Mouse (Mus musculus) stomach, embryonic 16.5 days (tissue): ENCODE data around the gene Ugt1a9. TPM values are rescaled to one million over a fixed set of nuclear protein-coding genes. Genes with fewer than 3 reads are reported as not detected.
"Not testable (repeated sequence)": the region's sequence is repeated elsewhere in the genome, so short reads cannot be mapped to it uniquely, and the experiment has no call there.

Experiments used
- ATAC-seq: fragments of 200-750 bp; cut with Nextera tagmentation; 2 replicates; pipeline ENCODE4 v1.8.0; 2017; ENCODE audit warnings: moderate number of reproducible peaks, moderate TSS enrichment; ENCODE audit not compliant: insufficient read depth, low FRiP score
- H3K27ac ChIP-seq: fragments of 300-500 bp; sonication (generic); 2 replicates; pipeline ENCODE4 v1.5.1; 2014; ENCODE audit warnings: low read length
- H3K27me3 ChIP-seq: fragments of 300-500 bp; sonication (generic); 2 replicates; pipeline ENCODE4 v1.6.1; 2014; ENCODE audit warnings: low read length, control low read depth, mixed read lengths; ENCODE audit not compliant: control insufficient read depth, insufficient read depth
- H3K36me3 ChIP-seq: fragments of 300-500 bp; sonication (generic); 2 replicates; pipeline ENCODE4 v1.6.1; 2014; ENCODE audit warnings: low read length; ENCODE audit not compliant: control insufficient read depth, insufficient read depth
- H3K4me1 ChIP-seq: fragments of 300-500 bp; sonication (generic); 2 replicates; pipeline ENCODE4 v1.6.1; 2014; ENCODE audit warnings: low read length, control low read depth, mixed read lengths; ENCODE audit not compliant: control insufficient read depth, insufficient read depth
- H3K4me2 ChIP-seq: fragments of 300-500 bp; sonication (generic); 2 replicates; pipeline ENCODE4 v1.6.1; 2014; ENCODE audit warnings: low read depth, low read length, mixed read lengths
- H3K4me3 ChIP-seq: fragments of 300-500 bp; sonication (generic); replicated peaks from 2 replicates; pipeline ENCODE4 v1.5.1; 2014; ENCODE audit warnings: mild to moderate bottlenecking, low read length
- H3K9ac ChIP-seq: fragments of 300-500 bp; sonication (generic); 2 replicates; pipeline ENCODE4 v1.6.1; 2014; ENCODE audit warnings: low read length
- H3K9me3 ChIP-seq: fragments of 300-500 bp; sonication (generic); replicated peaks from 2 replicates; pipeline ENCODE4 v1.6.1; 2016; ENCODE audit warnings: low read length, control low read depth; ENCODE audit not compliant: control insufficient read depth
- WGBS: fragments of 180-500 bp; shearing (Covaris S2); extraction: QIAGEN DNeasy Blood & Tissue Kit; methylation state at CpG from one replicate; pipeline ENCODE4 v1.1.7; 2014; 5-methylcytosine and 5-hydroxymethylcytosine counted together
- polyA plus RNA-seq: library from polyadenylated mRNA; unstranded; fragments of >200 nt; fragmentation: Nextera tagmentation; extraction: Ambion mirVana; gene quantifications from 2 replicates; pipeline ENCODE4 v1.2.1, GENCODE M21; 2015

Ugt1a9 gene
- polyA plus RNA-seq, 1 experiment from 2014 or later: 2.9 TPM

DNA sequence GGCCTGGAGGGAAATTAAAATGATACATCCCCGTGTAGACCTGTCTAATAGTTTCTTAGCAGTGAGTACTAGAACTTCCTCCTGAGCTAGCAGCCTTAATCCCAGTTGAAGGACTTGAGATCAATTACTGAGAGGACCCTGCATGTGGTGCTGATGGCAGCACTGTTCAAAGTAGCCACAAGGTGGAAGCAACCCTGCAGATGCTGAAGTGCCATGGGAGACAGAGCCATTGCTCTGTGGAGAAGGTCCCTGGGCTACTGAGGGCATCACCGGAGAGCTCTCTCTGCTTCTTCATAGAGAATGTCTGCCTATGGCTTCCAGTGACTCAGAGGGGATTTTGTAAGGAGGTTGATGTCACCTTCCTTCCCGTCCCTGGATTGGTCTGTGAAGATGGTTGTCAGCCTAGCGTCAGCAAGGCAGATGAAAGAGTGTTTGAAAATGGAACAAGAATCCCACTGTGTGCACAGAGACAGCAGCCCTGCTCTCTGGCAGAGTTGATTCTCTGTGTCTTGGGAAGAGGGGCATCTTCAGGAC lies 55.3 kb downstream of the Ugt1a9 start:
- not testable (repeated sequence) for H3K4me3 ChIP-seq, H3K27me3 ChIP-seq, H3K27ac ChIP-seq, H3K9ac ChIP-seq, H3K4me1 ChIP-seq, H3K4me2 ChIP-seq, H3K36me3 ChIP-seq, H3K9me3 ChIP-seq, ATAC-seq
- WGBS: 74% methylated on average over 4 of the region's 4 CpGs

DNA sequence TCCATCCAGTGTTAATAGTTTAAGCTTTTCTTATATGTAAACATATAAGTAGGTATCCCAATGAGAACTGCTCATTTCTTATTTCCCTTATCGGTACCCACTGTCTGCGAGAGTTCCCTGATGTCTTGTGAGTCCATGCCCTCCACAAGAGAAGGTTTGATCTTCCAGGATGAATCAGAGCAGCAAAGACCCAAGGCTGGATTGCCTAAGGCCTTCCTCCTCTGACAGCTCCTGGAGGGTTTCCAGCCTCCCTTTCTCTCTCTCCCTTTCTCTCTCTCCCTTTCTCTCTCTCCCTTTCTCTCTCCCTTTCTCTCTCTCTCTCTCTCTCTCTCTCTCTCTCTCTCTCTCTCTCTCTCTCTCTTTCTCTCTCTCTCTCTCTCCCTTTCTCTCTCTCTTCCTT lies 58.5 kb downstream of the Ugt1a9 start:
- ATAC-seq, H3K27me3 ChIP-seq, H3K4me2 ChIP-seq, H3K27ac ChIP-seq, H3K4me1 ChIP-seq, H3K4me3 ChIP-seq, H3K9me3 ChIP-seq, H3K9ac ChIP-seq, H3K36me3 ChIP-seq: not testable (repeated sequence)
- WGBS: 80% methylated on average over 2 of the region's 2 CpGs

DNA sequence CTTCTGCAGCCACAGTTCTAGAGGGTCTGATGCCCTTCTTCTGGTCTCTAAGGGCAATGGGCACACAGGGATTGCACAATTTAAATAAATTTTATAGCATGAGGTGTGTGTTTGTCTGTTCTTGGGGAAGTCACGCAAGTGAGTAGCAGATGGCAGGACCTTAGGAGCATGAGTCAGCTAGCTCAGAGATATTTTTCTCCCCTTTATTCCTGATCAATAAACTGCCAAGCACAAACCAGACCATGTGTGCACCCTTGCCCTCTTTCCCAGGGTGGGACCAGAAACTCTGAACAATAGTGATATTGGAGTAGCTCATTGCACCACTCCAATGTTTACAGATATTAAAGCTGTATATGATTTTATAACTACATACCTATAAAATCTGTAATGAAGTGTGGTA lies 59.6 kb downstream of the Ugt1a9 start:
- not testable (repeated sequence) for H3K4me3 ChIP-seq, H3K4me1 ChIP-seq, ATAC-seq, H3K27ac ChIP-seq, H3K36me3 ChIP-seq, H3K9ac ChIP-seq, H3K27me3 ChIP-seq, H3K9me3 ChIP-seq, H3K4me2 ChIP-seq
- WGBS: 58% methylated on average over 1 of the region's 1 CpGs

DNA sequence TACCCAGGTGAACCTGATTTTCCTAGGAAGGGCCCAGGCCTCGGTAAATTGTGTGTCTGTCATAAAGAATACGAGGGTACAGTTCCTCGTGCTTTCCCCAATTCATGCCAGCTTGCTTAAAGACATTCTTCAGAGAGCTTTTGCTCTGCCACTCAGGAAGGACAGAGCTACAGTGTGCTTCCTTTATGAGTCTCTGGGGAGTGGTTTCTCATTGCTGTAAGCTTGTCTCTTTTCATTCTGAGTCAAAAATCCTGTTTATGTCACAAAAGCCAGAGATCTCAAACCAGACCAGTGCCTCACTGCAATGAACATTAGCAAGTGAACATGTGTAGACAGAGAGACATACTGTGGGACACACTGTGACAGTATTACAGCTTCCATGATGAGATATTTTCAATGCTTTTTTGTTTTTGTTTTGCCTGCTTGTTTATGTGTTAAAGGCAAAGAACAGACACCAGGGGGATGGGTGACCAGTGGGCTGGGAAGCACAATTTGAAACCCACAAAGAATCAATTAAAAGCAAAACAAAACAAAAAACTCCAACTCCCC lies 63.4 kb downstream of the Ugt1a9 start:
- WGBS: 55% methylated on average over 3 of the region's 3 CpGs
- Histone ChIP-seq H3K9ac (no peak overlapping the region), H3K27me3 (no peaks in the 10 kb centered on the region), H3K4me1 (no peaks in the 10 kb centered on the region), H3K9me3 (no peaks in the 10 kb centered on the region), H3K36me3 (no peaks in the 10 kb centered on the region), H3K4me2 (no peak overlapping the region), H3K27ac (peak overlapping the region; percentile 73), H3K4me3 (no peak overlapping the region)
- ATAC-seq: peak; percentile 27; the same call in 1 of the 2 replicates

DNA sequence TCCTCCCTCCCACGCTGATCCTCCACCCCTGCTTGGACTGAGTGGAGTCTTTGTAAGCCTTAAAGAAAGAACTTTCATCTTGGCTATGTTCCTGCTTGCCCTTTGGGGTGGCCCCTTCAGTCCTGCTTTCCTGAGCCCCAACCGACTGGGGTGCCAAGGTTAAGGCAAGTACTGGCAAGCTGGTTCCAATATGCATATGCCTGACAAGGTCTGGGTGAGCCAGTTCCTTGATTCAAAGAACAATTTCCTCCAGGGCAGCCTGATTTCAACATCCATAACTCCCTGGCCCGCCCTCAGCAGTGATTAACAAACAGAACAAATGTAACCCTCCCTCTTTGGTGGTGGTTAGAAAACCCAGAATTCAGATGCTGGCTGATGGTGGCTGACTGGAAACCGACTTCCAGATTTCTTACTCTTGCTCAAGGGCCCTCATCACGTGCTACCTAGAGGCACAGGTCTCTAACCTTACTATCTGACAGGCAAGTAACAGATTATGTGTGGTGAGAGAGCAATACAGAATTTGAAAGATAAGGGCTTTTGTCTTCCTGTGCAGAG lies 63.9 kb downstream of the Ugt1a9 start, which contains the start of gene Ugt1a6a:
TSS of gene Ugt1a6a (plus strand) at position 353 of the 555 bp plus-strand sequence.
- peak within 1 kb of the TSS; percentile 4 for H3K4me3 ChIP-seq
- peak within 1 kb of the TSS; percentile 20; the same call in 1 of the 2 replicates for H3K4me2 ChIP-seq
- 26% methylated on average over 5 of the region's 5 CpGs for WGBS

DNA sequence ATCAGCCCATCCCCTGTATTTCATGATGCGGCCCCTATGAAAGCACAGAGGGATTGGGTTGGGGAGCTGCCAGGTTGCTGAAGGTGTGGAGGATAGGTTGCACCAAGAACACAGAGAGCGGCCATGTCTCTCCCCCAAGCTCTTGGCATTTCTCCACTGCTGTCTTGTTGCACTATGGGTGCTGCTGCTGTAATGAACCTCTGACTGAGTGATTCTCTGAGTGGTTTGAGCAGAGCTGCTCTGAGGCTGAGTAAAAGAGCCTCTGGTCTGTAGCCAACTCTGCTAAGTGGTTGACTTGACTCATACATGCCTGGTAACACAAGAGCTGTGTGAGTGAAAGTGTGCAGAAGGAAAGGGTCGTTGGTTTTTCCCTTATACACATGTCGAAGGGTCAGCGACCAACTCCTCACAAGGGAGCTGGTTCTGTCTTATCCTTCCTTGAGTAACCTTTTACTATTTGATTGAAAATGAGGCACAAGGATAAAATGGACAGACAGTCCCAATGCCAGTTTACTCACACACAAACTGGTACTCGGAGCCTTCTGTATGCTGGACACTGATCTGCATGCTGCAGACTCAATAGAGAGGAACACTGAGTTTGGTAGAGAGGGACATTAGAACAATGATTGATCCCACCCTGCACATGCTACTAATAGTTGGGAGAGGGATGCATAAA lies 64.8 kb downstream of the Ugt1a9 start:
- not testable (repeated sequence) for ATAC-seq
- peak overlapping the region; percentile 20; the same call in 1 of the 2 replicates for H3K4me2 ChIP-seq

More for the DNA sequence above, 63.9 kb downstream of the Ugt1a9 start, which contains the start of gene Ugt1a6a:
- peak; percentile 75 for ATAC-seq
- H3K36me3 ChIP-seq, H3K27me3 ChIP-seq, H3K4me1 ChIP-seq, H3K9me3 ChIP-seq, H3K9ac ChIP-seq: not testable (repeated sequence)
- H3K27ac ChIP-seq: peak within 1 kb of the TSS; percentile 73

DNA sequence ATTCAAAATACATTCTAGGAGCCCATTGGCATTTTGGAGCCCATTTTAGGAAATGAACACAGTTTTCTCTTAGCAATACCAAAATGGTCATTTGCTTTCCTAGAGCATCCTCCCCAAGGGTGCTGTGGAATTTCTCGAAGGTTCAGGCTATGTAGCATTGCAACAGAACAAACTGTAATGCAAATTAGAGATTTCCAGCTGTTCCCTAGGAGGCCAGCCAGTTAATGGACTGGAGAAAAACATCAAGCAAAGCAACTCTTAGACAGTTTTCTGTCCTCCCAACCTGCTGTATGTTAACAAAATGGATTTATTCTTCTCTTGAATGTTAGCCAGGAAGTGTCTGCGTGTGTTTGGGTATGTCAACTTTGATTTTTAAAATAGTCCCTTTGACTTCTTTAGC lies 66.0 kb downstream of the Ugt1a9 start:
- no peaks in the 10 kb centered on the region for H3K27me3 ChIP-seq
- WGBS: 54% methylated on average over 2 of the region's 2 CpGs
- H3K9me3 ChIP-seq: no peaks in the 10 kb centered on the region
- no peak overlapping the region for H3K4me2 ChIP-seq
- no peaks in the 10 kb centered on the region for H3K4me1 ChIP-seq
- H3K27ac ChIP-seq: no peak overlapping the region
- H3K36me3 ChIP-seq: no peaks in the 10 kb centered on the region
- H3K9ac ChIP-seq: no peak overlapping the region
- ATAC-seq: no peak
- H3K4me3 ChIP-seq: no peak overlapping the region

More for the DNA sequence above, 64.8 kb downstream of the Ugt1a9 start:
- H3K9ac ChIP-seq, H3K4me1 ChIP-seq, H3K9me3 ChIP-seq, H3K27ac ChIP-seq, H3K36me3 ChIP-seq, H3K27me3 ChIP-seq: not testable (repeated sequence)
- 73% methylated on average over 5 of the region's 6 CpGs for WGBS
- H3K4me3 ChIP-seq: peak overlapping the region; percentile 4

DNA sequence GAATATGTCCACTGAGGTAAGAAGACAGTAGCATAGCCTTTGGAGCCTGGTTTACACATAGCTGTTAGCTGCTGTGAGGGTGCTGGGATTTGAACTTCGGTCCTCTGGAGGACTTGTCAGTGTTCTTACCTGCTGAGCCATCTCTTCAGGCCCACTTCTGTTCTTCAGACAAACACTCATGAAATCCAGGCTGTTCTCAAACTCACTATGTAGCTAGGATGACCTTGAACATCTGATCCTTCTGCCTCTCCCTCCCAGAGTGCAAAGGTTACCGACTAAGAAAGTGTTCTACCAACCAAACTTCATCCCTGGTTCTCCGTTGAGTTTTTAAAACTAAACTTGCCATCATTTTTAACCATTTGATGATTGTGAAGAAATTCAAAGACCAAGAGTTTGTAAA lies 66.7 kb downstream of the Ugt1a9 start:
- whole genome bisulfite sequencing: 83% methylated on average over 3 of the region's 3 CpGs
- Histone ChIP-seq H3K4me2 (no peak overlapping the region), H3K9me3 (no peaks in the 10 kb centered on the region), H3K36me3 (no peaks in the 10 kb centered on the region), H3K4me3 (no peak overlapping the region), H3K4me1 (no peaks in the 10 kb centered on the region), H3K27me3 (no peaks in the 10 kb centered on the region), H3K9ac (no peak overlapping the region), H3K27ac (no peak overlapping the region)
- no peak for ATAC-seq

DNA sequence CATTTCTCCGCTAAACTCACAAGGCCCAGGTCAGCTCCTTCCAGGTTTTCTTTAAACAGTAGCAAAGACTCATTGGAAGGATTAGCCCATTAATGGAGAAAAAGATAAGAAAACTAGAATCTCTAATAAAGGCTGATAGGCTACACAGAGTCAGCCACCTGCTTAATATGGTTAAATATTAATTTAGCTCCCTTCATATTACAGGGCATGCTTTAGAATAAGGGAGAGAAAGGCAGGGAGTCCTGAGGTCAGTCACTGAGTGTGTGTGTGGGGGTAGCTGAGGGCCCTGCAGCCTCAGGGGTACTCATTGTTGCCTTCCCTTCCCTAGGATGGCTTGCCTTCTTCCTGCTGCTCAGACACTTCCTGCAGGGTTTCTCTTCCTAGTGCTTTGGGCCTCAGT lies 67.5 kb downstream of the Ugt1a9 start:
- Histone ChIP-seq H3K9me3 (no peaks in the 10 kb centered on the region), H3K4me3 (no peak overlapping the region), H3K4me2 (no peak overlapping the region), H3K27ac (no peak overlapping the region), H3K4me1 (no peaks in the 10 kb centered on the region), H3K36me3 (no peaks in the 10 kb centered on the region), H3K9ac (no peak overlapping the region), H3K27me3 (no peaks in the 10 kb centered on the region)
- 62% methylated on average over 1 of the region's 1 CpGs for WGBS
- no peak for ATAC-seq
